18 mouse cellular contexts compared by ENCODE assay signal in the genomic region with DNA sequence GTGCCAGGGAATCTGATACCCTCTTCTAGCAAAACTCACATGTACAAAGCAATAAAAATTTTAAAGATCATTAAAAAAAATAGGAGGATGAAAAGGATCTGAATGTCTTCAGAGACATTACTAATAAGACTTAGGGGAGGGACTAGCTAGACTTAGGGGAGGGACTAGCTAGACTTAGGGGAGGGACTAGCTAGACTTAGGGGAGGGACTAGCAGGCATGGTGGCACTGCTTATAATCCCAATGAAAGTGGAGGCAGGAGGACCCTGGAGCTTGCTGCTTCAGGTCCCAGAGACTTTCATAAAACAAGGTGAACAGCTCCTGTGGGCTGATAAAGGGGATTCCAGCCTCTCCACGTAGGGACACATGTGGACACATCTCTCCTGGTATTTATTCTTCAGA. TPM values are rescaled to one million over a fixed set of nuclear protein-coding genes. Genes with fewer than 3 reads are reported as not detected.
A peak's percentile ranks its signal among the peaks of the same experiment; 100 is the strongest.
DNase-seq lines count a peak whose midpoint lies in the region; ATAC-seq and TF ChIP-seq lines count a peak whose summit lies in the region.
"Had no signal": no experiment of that assay in that cellular context is flagged by ENCODE, and none has a peak within 500 bp of the region (broad histone marks: within the 10 kb centered on the region; RNA-seq: fewer than 3 reads in every experiment).

No protein-coding gene starts in this region.

- TF ChIP-seq POLR2A in CH12.LX (IDR thresholded peaks at IDR 0.05; ENCODE audit: low read depth, low read length), result no peak
- TF ChIP-seq POLR2A in MEL (IDR thresholded peaks at IDR 0.05; ENCODE audit: control insufficient read depth in 1 of 2, insufficient read depth in 1 of 2, low read depth in 1 of 2, low read length in 2 of 2, poor library complexity in 1 of 2), result no peak

- TF ChIP-seq CTCF in layer of hippocampus, adult 2 months (conservative IDR thresholded peaks at IDR 0.05), result no peak
- TF ChIP-seq CTCF in CH12.LX (conservative IDR thresholded peaks at IDR 0.05 in 1 of 2, IDR thresholded peaks at IDR 0.05 in 1 of 2; ENCODE audit: low read depth in 2 of 2, low read length in 2 of 2), result no peak
- TF ChIP-seq CTCF in MEL (IDR thresholded peaks at IDR 0.05 in 2 of 3, conservative IDR thresholded peaks at IDR 0.05 in 1 of 3; ENCODE audit: control insufficient read depth in 1 of 3, insufficient read depth in 1 of 3, low read depth in 2 of 3, low read length in 3 of 3, poor library complexity in 1 of 3, severe bottlenecking in 1 of 3), result no peak

- no peak for TF ChIP-seq EP300 in CH12.LX (IDR thresholded peaks at IDR 0.05; ENCODE audit: low read length)
- TF ChIP-seq EP300 in MEL (IDR thresholded peaks at IDR 0.05; ENCODE audit: low read depth in 1 of 2, low read length in 2 of 2), result no peak

- no peaks in the 10 kb centered on the region for H3K9me3 ChIP-seq in CH12.LX (replicated peaks; ENCODE audit: low read length)
- H3K9me3 ChIP-seq in MEL (replicated peaks; ENCODE audit: insufficient read depth, low read length), result no peaks in the 10 kb centered on the region
- no peaks in the 10 kb centered on the region for H3K9me3 ChIP-seq in forebrain, embryonic 14.5 days (replicated peaks; ENCODE audit: control insufficient read depth, low read length)
- H3K9me3 ChIP-seq in midbrain, embryonic 15.5 days, result no peaks in the 10 kb centered on the region
- H3K9me3 ChIP-seq: hindbrain, embryonic 12.5 days; limb, embryonic 10.5 days; midbrain, embryonic 12.5 days; neural tube, embryonic 15.5 days had no signal

- H3K9ac ChIP-seq in CH12.LX (ENCODE audit: insufficient read depth, low read depth) (no peak overlapping the region), MEL (ENCODE audit: control insufficient read depth, low read depth, low read length, poor library complexity, severe bottlenecking) (no peak overlapping the region)
- H3K9ac ChIP-seq in forebrain, embryonic 14.5 days (ENCODE audit: low read length), result no peak overlapping the region
- H3K9ac ChIP-seq in midbrain, embryonic 15.5 days, result no peak overlapping the region
- H3K9ac ChIP-seq: hindbrain, embryonic 12.5 days; midbrain, embryonic 12.5 days; neural tube, embryonic 15.5 days had no signal

- H3K4me3 ChIP-seq in layer of hippocampus, adult 2 months, result no peak overlapping the region
- H3K4me3 ChIP-seq in CH12.LX (replicated peaks in 1 of 3; ENCODE audit: low read depth in 2 of 3, low read length in 2 of 3, poor library complexity in 1 of 3), result no peak overlapping the region
- H3K4me3 ChIP-seq in MEL (ENCODE audit: control insufficient read depth in 1 of 2, insufficient read depth in 1 of 2, low read depth in 2 of 2, low read length in 2 of 2), result no peak overlapping the region
- H3K4me3 ChIP-seq in forebrain, embryonic 14.5 days (ENCODE audit: low read depth, low read length), result no peak overlapping the region
- H3K4me3 ChIP-seq in midbrain, embryonic 15.5 days, result no peak overlapping the region
- H3K4me3 ChIP-seq: hindbrain, embryonic 12.5 days; limb, embryonic 10.5 days; midbrain, embryonic 12.5 days; neural tube, embryonic 15.5 days had no signal

- WGBS in forebrain, embryonic 14.5 days, result 62% methylated on average over 1 of the region's 1 CpGs
- WGBS in midbrain, embryonic 15.5 days, result 55% methylated on average over 1 of the region's 1 CpGs

- ATAC-seq in megakaryocyte progenitor cell, adult 5-6 weeks (replicated peaks; ENCODE audit: poor library complexity), result peak; percentile 43
- no peak for ATAC-seq in forebrain, embryonic 14.5 days
- no peak for ATAC-seq in midbrain, embryonic 15.5 days (replicated peaks)
- ATAC-seq: forebrain, embryonic 16.5 days; intestine, embryonic 16.5 days had no signal

- H3K4me1 ChIP-seq in CH12.LX (ENCODE audit: control insufficient read depth in 1 of 2, insufficient read depth in 2 of 2) (peaks cover 12 to 29% of the 10 kb centered on the region in 2 experiments), MEL (ENCODE audit: control insufficient read depth in 1 of 2, insufficient read depth in 2 of 2, low read length in 2 of 2) (peaks cover 26 to 46% of the 10 kb centered on the region in 2 experiments)
- peaks cover 15% of the 10 kb centered on the region for H3K4me1 ChIP-seq in forebrain, embryonic 14.5 days (ENCODE audit: control insufficient read depth, insufficient read depth, low read length)
- H3K4me1 ChIP-seq in midbrain, embryonic 15.5 days, result peaks cover 30% of the 10 kb centered on the region

- TF ChIP-seq RAD21 in CH12.LX (IDR thresholded peaks at IDR 0.05; ENCODE audit: low read depth, low read length) (no peak), MEL (IDR thresholded peaks at IDR 0.05; ENCODE audit: low read depth, low read length) (no peak)

- H3K36me3 ChIP-seq in CH12.LX (replicated peaks in 1 of 2; ENCODE audit: control insufficient read depth in 1 of 2, insufficient read depth in 1 of 2, low read length in 1 of 2), result peaks cover 3 to 40% of the 10 kb centered on the region in 2 experiments
- peaks cover 3 to 54% of the 10 kb centered on the region in 2 experiments; a peak in 3 of 4 replicates for H3K36me3 ChIP-seq in MEL (ENCODE audit: control insufficient read depth in 1 of 2, insufficient read depth in 2 of 2, low read length in 2 of 2)
- no peaks in the 10 kb centered on the region for H3K36me3 ChIP-seq in forebrain, embryonic 14.5 days (ENCODE audit: control insufficient read depth, insufficient read depth, low read length)
- no peaks in the 10 kb centered on the region for H3K36me3 ChIP-seq in midbrain, embryonic 15.5 days (replicated peaks)
- H3K36me3 ChIP-seq: hindbrain, embryonic 12.5 days; midbrain, embryonic 12.5 days; neural tube, embryonic 15.5 days had no signal

- dilution Hi-C loops in CH12.LX (cut with MboI; ENCODE audit: extremely low pct_ligation_motif_present, extremely low pct_unique_long_range_greater_than_20kb, low sequenced_read_pairs), result no loop called here

- peaks cover under 1% of the 10 kb centered on the region for H3K27me3 ChIP-seq in CH12.LX (replicated peaks)
- no peaks in the 10 kb centered on the region for H3K27me3 ChIP-seq in MEL (ENCODE audit: control insufficient read depth in 1 of 2, insufficient read depth in 2 of 2, low read length in 2 of 2)
- no peaks in the 10 kb centered on the region for H3K27me3 ChIP-seq in forebrain, embryonic 14.5 days (replicated peaks; ENCODE audit: control insufficient read depth, insufficient read depth, low read length)
- H3K27me3 ChIP-seq in midbrain, embryonic 15.5 days (replicated peaks), result no peaks in the 10 kb centered on the region
- H3K27me3 ChIP-seq: hindbrain, embryonic 12.5 days; midbrain, embryonic 12.5 days; neural tube, embryonic 15.5 days had no signal

- DNase-seq in layer of hippocampus, adult 2 months (ENCODE audit: low spot score in 2 of 2), result no peak
- no peak for DNase-seq in layer of hippocampus, postnatal 36 days
- DNase-seq in CH12.LX (ENCODE audit: extremely low read depth) (peak; percentile 21), MEL (ENCODE audit: low read depth, low spot score) (peak; percentile 45)
- DNase-seq in forebrain, embryonic 14.5 days (ENCODE audit: low spot score), result no peak
- DNase-seq: embryo, embryonic 11 days; heart, adult 18-20 months; lung, adult 18-20 months; lung, postnatal 4 days; thymus, postnatal 4 days had no signal

- in situ Hi-C loops in CH12.LX (cut with MboI; ENCODE audit: low pct_ligation_motif_present, low pct_unique_long_range_greater_than_20kb, low sequenced_read_pairs), result no loop called here

- no peak overlapping the region for H3K4me2 ChIP-seq in CH12.LX (ENCODE audit: insufficient read depth, low read depth, poor library complexity, severe bottlenecking)
- H3K4me2 ChIP-seq in forebrain, embryonic 14.5 days (ENCODE audit: low read length), result no peak overlapping the region
- no peak overlapping the region for H3K4me2 ChIP-seq in midbrain, embryonic 15.5 days
- H3K4me2 ChIP-seq: hindbrain, embryonic 12.5 days; midbrain, embryonic 12.5 days; neural tube, embryonic 15.5 days had no signal

- H3K79me2 ChIP-seq in CH12.LX (replicated peaks; ENCODE audit: control insufficient read depth, extremely low read depth, insufficient read depth, poor library complexity, severe bottlenecking), result peaks cover 63% of the 10 kb centered on the region
- H3K79me2 ChIP-seq in MEL (ENCODE audit: control insufficient read depth, insufficient read depth, low read length, poor library complexity), result peaks cover 74% of the 10 kb centered on the region

- peak overlapping the region; percentile 29; the same call in 1 of the 2 replicates for H3K27ac ChIP-seq in layer of hippocampus, adult 2 months
- H3K27ac ChIP-seq in CH12.LX (ENCODE audit: insufficient read depth, low read depth), result no peak overlapping the region
- no peak overlapping the region for H3K27ac ChIP-seq in MEL (ENCODE audit: control insufficient read depth, low read depth, low read length)
- H3K27ac ChIP-seq in forebrain, embryonic 14.5 days (ENCODE audit: low read depth, low read length), result no peak overlapping the region
- no peak overlapping the region for H3K27ac ChIP-seq in midbrain, embryonic 15.5 days
- H3K27ac ChIP-seq: hindbrain, embryonic 12.5 days; limb, embryonic 10.5 days; midbrain, embryonic 12.5 days; neural tube, embryonic 15.5 days had no signal

RNA-seq across cellular contexts. Expression of a gene that starts 3.1 kb away (rescaled TPM):
- 10 to 100 TPM; 62.1 to 64.2 TPM for total RNA-seq in layer of hippocampus, adult 2 months (2021)
- 10 to 100 TPM; 65.6 to 66.3 TPM for total RNA-seq in layer of hippocampus, postnatal 36 days (2021)
- 60.2 and 73.8 TPM in 2 replicates for total RNA-seq in CH12.LX (2012; rRNA removed)
- 160 and 183 TPM in 2 replicates for total RNA-seq in CH12.LX (2014; rRNA removed)
- polyA plus RNA-seq in CH12.LX (2012; ENCODE audit: insufficient read length, low read depth), result 99.1 and 108 TPM in 2 replicates
- total RNA-seq in MEL (2012; rRNA removed), result 100 and 103 TPM in 2 replicates
- 100 to 1,000 TPM in 1 of 2 experiments, 10 to 100 TPM in 1; 46.2 to 105 TPM for polyA plus RNA-seq in MEL (2012; ENCODE audit: insufficient read depth in 1 of 2, insufficient read length in 2 of 2, low read depth in 1 of 2, low replicate concordance in 2 of 2, missing spikeins in 1 of 2)
- 167 and 178 TPM in 2 replicates for total RNA-seq in megakaryocyte progenitor cell, adult 5-6 weeks (2015)
- total RNA-seq in megakaryocyte progenitor cell, adult 5-6 weeks (2017), result 158 and 171 TPM in 2 replicates
- polyA plus RNA-seq in forebrain, embryonic 14.5 days (2014; fragmentation: Nextera tagmentation; extraction: Ambion mirVana), result 144 and 146 TPM in 2 replicates
- polyA plus RNA-seq in midbrain, embryonic 15.5 days (2015; fragmentation: Nextera tagmentation; extraction: Ambion mirVana), result 98.1 and 104 TPM in 2 replicates

RNA-seq across cellular contexts. Expression of a gene that starts 28.3 kb away (rescaled TPM):
- total RNA-seq in layer of hippocampus, adult 2 months (2021), result 10 to 100 TPM; 37.1 to 40.6 TPM
- 10 to 100 TPM; 32.0 to 32.1 TPM for total RNA-seq in layer of hippocampus, postnatal 36 days (2021)
- total RNA-seq in CH12.LX (2012; rRNA removed) (11.6 and 13.2 TPM in 2 replicates), CH12.LX (2014; rRNA removed) (10.8 and 13.8 TPM in 2 replicates), MEL (2012; rRNA removed) (7.0 and 8.8 TPM in 2 replicates)
- polyA plus RNA-seq in CH12.LX (2012; ENCODE audit: insufficient read length, low read depth) (17.9 and 19.5 TPM in 2 replicates), MEL (2012; ENCODE audit: insufficient read depth in 1 of 2, insufficient read length in 2 of 2, low read depth in 1 of 2, low replicate concordance in 2 of 2, missing spikeins in 1 of 2) (10 to 100 TPM in 1 of 2 experiments, not detected in 1; 10.2 TPM)
- total RNA-seq in megakaryocyte progenitor cell, adult 5-6 weeks (2015), result 19.7 and 29.7 TPM in 2 replicates
- total RNA-seq in megakaryocyte progenitor cell, adult 5-6 weeks (2017), result 25.5 and 27.3 TPM in 2 replicates
- polyA plus RNA-seq in forebrain, embryonic 14.5 days (2014; fragmentation: Nextera tagmentation; extraction: Ambion mirVana), result 19.1 and 21.7 TPM in 2 replicates
- polyA plus RNA-seq in midbrain, embryonic 15.5 days (2015; fragmentation: Nextera tagmentation; extraction: Ambion mirVana), result 24.6 and 26.5 TPM in 2 replicates

Comparison
In these comparisons a context has a peak if more than half of its experiments do, and no peak if none do; other contexts are left out.
1. DNase-seq: peak in CH12.LX (single experiment) and MEL (single experiment); none in layer of hippocampus, adult 2 months (0 of 2), layer of hippocampus, postnatal 36 days (0 of 2) and forebrain, embryonic 14.5 days (single experiment).